Mouse (Mus musculus) kidney, adult 2 months (tissue): ENCODE data around the gene Clk2. TPM values are rescaled to one million over a fixed set of nuclear protein-coding genes. Genes with fewer than 3 reads are reported as not detected.
A peak's percentile ranks its signal among the peaks of the same experiment; 100 is the strongest.

Experiments used
- DNase-seq: peaks from one replicate; pipeline ENCODE4 v3.0.0; 2021
- H3K27ac ChIP-seq: fragments of 200-500 bp; 2 replicates; pipeline ENCODE4 v1.5.1; 2012; ENCODE audit warnings: low read depth, low read length, control low read depth, inconsistent platforms; ENCODE audit not compliant: insufficient read depth
- H3K27me3 ChIP-seq: fragments of 200-500 bp; replicated peaks from 2 replicates; pipeline ENCODE4 v1.6.1; 2012; ENCODE audit warnings: mild to moderate bottlenecking, moderate library complexity, low read length, inconsistent platforms; ENCODE audit not compliant: control insufficient read depth, insufficient read depth
- H3K36me3 ChIP-seq: fragments of 200-500 bp; 2 replicates; pipeline ENCODE4 v1.6.1; 2012; ENCODE audit warnings: mild to moderate bottlenecking, moderate library complexity, low read length, inconsistent platforms; ENCODE audit not compliant: control insufficient read depth, insufficient read depth
- H3K4me1 ChIP-seq: fragments of 200-500 bp; 2 replicates; pipeline ENCODE4 v1.6.1; 2011; ENCODE audit warnings: low read length; ENCODE audit not compliant: control insufficient read depth, insufficient read depth
- H3K4me3 ChIP-seq: fragments of 200-500 bp; 2 replicates; pipeline ENCODE4 v1.5.1; 2011; ENCODE audit warnings: mild to moderate bottlenecking, low read depth, low read length, control low read depth; ENCODE audit not compliant: insufficient read depth
- CTCF ChIP-seq: fragments of 200-500 bp; conservative IDR thresholded peaks from 2 replicates; pipeline ENCODE4 v1.5.1; 2011; ENCODE audit warnings: low read depth, mild to moderate bottlenecking, control low read depth, low read length, moderate library complexity, mixed read lengths; ENCODE audit not compliant: insufficient read depth, insufficient read length
- POLR2A ChIP-seq: fragments of 200-500 bp; IDR thresholded peaks from one replicate; pipeline ENCODE4 v1.6.1; 2011; ENCODE audit warnings: low read depth, low read length, control low read depth
- WGBS: fragments of 180-500 bp; shearing (Covaris S2); methylation state at CpG from one replicate; pipeline ENCODE4 v1.1.7; 2018; 5-methylcytosine and 5-hydroxymethylcytosine counted together
- polyA plus RNA-seq: library from polyadenylated mRNA; depleted of rRNA; stranded (reverse); fragments of >200 nt; gene quantifications from 2 replicates; pipeline ENCODE4 v1.2.3, GENCODE M21; 2012

The Clk2 gene
- polyA plus RNA-seq, 1 experiment: 37.8 TPM

DNA sequence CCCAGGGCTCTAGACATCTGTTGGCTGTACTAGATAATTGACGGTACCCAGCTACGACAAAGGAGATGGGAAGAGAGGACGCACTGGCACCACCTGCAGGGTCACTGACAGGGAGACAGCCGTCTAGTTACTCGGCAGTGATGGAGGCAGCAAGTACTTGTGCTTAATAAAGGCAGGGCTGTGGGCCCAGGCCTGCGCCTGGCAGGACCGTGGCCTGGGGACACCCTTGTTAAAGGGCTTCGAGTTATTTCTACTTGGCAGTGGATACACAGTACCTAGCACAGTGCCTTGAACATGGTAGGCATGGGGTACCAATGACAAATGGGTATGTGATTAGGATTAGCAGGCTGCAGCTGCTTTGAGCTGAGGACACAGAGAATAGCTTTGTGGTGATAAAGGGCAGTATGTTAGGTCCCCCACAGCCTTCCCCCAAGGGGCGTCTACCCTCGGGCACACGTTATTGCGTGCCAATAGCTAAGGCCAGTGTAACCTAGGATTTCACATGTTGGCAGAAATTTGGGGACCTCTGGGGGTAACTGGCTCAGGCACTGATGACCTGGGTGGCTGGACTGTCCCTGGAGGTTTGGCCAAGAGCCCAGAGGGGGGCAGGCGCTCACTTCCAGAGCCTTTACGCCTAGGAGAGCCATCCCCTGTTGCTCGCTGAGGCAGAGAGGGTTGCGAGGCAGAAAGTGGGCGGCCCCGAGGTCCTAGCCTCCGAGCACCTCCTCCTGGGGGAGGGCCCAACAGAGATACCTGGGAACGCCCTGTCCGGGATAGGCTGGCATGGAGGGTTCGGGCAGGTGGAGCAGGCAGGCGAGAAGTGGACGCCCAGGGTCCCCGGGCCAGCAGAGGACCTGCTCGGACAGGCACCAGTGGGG, 17.3 kb upstream of the Clk2 start:
- no peak for TF ChIP-seq POLR2A
- no peak; the same call in 1 of the 2 replicates for TF ChIP-seq CTCF
- WGBS: 24% methylated on average over 26 of the region's 26 CpGs
- Histone ChIP-seq H3K27ac (no peak overlapping the region), H3K4me3 (peak overlapping the region; percentile 12; the same call in 1 of the 2 replicates), H3K36me3 (no peaks in the 10 kb centered on the region), H3K27me3 (no peaks in the 10 kb centered on the region), H3K4me1 (no peaks in the 10 kb centered on the region)
- DNase-seq: peak; percentile 77

DNA sequence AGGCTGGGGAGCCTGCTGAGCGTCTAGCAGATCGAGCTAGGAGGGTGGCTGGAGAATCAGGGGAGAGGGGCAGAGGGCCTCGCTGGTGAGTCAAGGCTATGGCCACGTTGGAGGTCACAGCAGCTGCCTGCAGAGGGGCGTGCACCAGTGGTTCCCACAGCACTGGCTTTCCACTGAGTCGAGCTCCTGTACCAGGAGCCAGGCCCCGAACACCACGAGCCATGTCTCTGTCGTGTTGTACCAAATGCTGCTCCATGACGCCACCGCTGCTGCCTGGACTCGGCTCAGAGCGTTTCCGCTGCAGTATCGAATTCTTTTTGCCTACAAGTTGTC, 16.6 kb upstream of the Clk2 start:
- H3K27ac ChIP-seq: no peak overlapping the region
- no peak for TF ChIP-seq POLR2A
- TF ChIP-seq CTCF: no peak

DNA sequence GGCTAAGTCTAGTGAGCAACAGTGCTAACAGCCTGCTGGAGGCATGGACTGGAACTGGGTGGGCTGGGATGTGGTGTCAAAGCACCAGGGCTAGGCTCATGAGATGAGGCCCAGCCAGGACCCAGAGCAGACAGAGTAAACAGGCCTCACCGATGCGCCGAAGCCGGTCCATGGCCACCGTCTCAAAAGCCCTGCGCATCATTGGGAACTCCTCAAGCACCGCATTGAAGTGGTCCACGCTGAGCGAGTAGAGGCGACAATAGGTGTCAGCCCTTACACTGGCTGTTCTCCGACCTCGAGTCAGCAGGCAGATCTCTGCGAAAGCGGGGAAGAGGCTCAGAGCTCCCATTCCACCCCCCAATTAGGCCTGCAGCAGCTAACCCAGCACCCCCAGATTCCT, 16.0 kb upstream of the Clk2 start:
- 78% methylated on average over 14 of the region's 14 CpGs for WGBS
- TF ChIP-seq POLR2A (no peak), CTCF (no peak)
- no peak for DNase-seq
- Histone ChIP-seq H3K36me3 (no peaks in the 10 kb centered on the region), H3K27ac (no peak overlapping the region), H3K4me1 (no peaks in the 10 kb centered on the region), H3K27me3 (no peaks in the 10 kb centered on the region), H3K4me3 (no peak overlapping the region)

More for the DNA sequence above, 16.6 kb upstream of the Clk2 start:
- 8% methylated on average over 15 of the region's 15 CpGs for WGBS
- H3K4me3 ChIP-seq: peak overlapping the region; percentile 12; the same call in 1 of the 2 replicates
- H3K36me3 ChIP-seq: no peaks in the 10 kb centered on the region
- H3K4me1 ChIP-seq: no peaks in the 10 kb centered on the region
- no peaks in the 10 kb centered on the region for H3K27me3 ChIP-seq
- peak; percentile 11 for DNase-seq

DNA sequence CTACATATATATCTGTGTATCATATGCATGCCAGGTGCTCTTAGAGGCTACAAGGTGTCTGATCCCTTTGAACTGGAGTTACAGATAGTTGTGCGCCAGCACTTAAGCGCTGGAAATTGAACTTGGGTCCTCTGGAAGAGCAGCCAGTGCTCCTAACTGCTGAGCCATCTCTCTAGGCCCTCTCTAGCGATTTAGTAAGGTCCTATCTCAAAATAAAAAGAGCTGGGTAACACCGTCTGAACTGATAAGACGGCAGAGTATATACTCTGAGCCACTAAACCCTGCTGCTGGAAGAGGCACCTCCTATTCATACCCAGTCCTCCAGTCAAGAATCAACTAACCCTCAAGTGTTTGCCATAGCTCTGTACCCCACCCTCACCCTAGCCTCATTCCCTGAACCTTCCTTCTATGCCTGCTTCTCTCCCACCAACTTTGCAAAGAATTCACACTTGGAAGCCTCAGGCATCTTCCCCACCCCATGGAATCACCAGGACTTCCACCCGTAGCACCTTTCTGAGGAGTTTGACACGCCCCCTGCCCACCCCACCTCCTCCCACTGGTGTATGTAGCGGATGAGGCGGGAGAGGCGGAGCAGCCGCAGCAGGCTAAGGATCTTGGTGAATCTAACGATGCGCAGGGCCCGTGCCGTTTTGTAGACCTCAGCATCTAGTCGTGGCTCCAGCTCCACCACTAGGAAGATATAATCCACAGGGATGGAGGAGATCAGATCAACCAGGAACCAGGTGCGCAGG, 12.3 kb upstream of the Clk2 start:
- Histone ChIP-seq H3K36me3 (no peaks in the 10 kb centered on the region), H3K4me1 (no peaks in the 10 kb centered on the region), H3K4me3 (no peak overlapping the region), H3K27me3 (no peaks in the 10 kb centered on the region), H3K27ac (no peak overlapping the region)
- no peak for DNase-seq
- TF ChIP-seq CTCF (no peak), POLR2A (no peak)
- WGBS: 57% methylated on average over 17 of the region's 17 CpGs

DNA sequence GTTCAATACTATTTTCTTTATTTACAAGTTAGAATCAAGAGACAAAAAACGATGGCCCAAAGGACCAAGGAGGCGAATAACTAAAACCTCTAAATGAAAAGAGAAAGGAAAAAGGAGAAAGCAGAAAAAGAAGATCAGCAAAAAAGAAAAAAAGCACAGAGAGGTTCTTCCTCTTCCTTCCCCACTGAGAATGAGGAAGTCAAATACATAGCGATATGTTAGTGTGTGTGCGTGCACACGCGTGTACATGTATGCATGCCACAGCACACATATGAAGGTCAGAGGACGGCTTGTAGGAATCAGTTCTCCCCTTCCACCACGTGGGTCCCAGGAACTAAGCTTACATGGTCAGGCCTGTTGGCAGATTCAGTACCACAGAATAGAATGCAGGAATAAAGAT, 7.6 kb upstream of the Clk2 start:
- H3K36me3 ChIP-seq: no peaks in the 10 kb centered on the region
- 85% methylated on average over 8 of the region's 8 CpGs for WGBS
- no peaks in the 10 kb centered on the region for H3K4me1 ChIP-seq
- TF ChIP-seq POLR2A (no peak), CTCF (no peak)
- DNase-seq: no peak
- no peaks in the 10 kb centered on the region for H3K27me3 ChIP-seq
- H3K4me3 ChIP-seq: no peak overlapping the region
- no peak overlapping the region for H3K27ac ChIP-seq

DNA sequence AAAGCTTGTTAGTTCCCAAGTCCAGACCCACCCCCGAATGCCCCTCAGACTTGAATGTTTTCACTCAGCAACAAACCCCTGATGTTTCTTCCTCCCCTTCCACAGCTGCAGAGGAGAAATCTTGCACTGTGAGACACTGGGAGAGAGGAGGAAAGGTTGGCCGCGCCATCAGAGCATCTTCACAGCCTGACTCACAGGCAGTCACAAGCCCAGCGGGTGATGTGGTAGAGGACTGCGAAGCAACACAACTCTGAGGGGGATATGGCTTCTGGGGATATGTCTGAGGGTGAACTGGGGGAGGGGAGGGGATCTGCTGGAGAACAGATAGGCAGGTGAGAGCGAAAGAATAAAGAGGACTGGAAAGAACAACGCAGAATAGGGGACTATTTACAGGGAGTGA, 5.9 kb upstream of the Clk2 start:
- Histone ChIP-seq H3K36me3 (no peaks in the 10 kb centered on the region), H3K27me3 (no peaks in the 10 kb centered on the region), H3K4me1 (no peaks in the 10 kb centered on the region), H3K27ac (no peak overlapping the region), H3K4me3 (no peak overlapping the region)
- TF ChIP-seq POLR2A (no peak), CTCF (no peak)
- no peak for DNase-seq
- 23% methylated on average over 7 of the region's 7 CpGs for WGBS

- Histone ChIP-seq H3K4me1 (no peaks in the 10 kb centered on the region; the same call in 1 of the 2 replicates), H3K27ac (no peak overlapping the region), H3K27me3 (no peaks in the 10 kb centered on the region), H3K4me3 (peak overlapping the region; percentile 59; the same call in 1 of the 2 replicates), H3K36me3 (no peaks in the 10 kb centered on the region)
- no peak for TF ChIP-seq POLR2A
- no peak for TF ChIP-seq CTCF
- DNase-seq: peak; percentile 66
- WGBS: 2% methylated on average over 13 of the region's 13 CpGs
These were observed 5.4 kb upstream of the Clk2 start for GRCm38 (mm10) chr3:89159211-89159610.
